Mouse (Mus musculus) ovary, postnatal 14 days (tissue): ENCODE results near the gene Limch1.

ENCODE experiments used
- DNase-seq: peaks from one replicate; pipeline ENCODE4 v3.0.0; 2022; ENCODE audit warnings: low spot score

Gene Limch1

GRCm38 (mm10) chr5:66785995-66786620 lies 40.5 kb downstream of the Limch1 start:
- no peak for DNase-seq

- DNase-seq, result no peak
Measured at GRCm38 (mm10) chr5:66786621-66787061, 41.0 kb downstream of the Limch1 start.

- DNase-seq, result no peak
Measured at GRCm38 (mm10) chr5:66789041-66789440, 43.4 kb downstream of the Limch1 start.

GRCm38 (mm10) chr5:66791161-66791560 lies 45.5 kb downstream of the Limch1 start:
- DNase-seq, result no peak

- no peak for DNase-seq
Measured at GRCm38 (mm10) chr5:66793251-66793650, 47.6 kb downstream of the Limch1 start.

- DNase-seq, result no peak
Measured at GRCm38 (mm10) chr5:66797326-66797725, 51.7 kb downstream of the Limch1 start.

- no peak for DNase-seq
Measured at GRCm38 (mm10) chr5:66798135-66798534, 52.5 kb downstream of the Limch1 start.

GRCm38 (mm10) chr5:66798591-66799003 lies 53.0 kb downstream of the Limch1 start:
- no peak for DNase-seq

GRCm38 (mm10) chr5:66800243-66800642 lies 54.6 kb downstream of the Limch1 start:
- DNase-seq, result no peak

GRCm38 (mm10) chr5:66800977-66801376 lies 55.4 kb downstream of the Limch1 start:
- no peak for DNase-seq

GRCm38 (mm10) chr5:66802196-66802595 lies 56.6 kb downstream of the Limch1 start:
- no peak for DNase-seq

GRCm38 (mm10) chr5:66806335-66806734 lies 60.7 kb downstream of the Limch1 start:
- no peak for DNase-seq

GRCm38 (mm10) chr5:66807737-66808136 lies 62.1 kb downstream of the Limch1 start:
- DNase-seq, result no peak

GRCm38 (mm10) chr5:66809016-66809570 lies 63.5 kb downstream of the Limch1 start:
- no peak for DNase-seq

GRCm38 (mm10) chr5:66810396-66810795 lies 64.8 kb downstream of the Limch1 start:
- no peak for DNase-seq

GRCm38 (mm10) chr5:66814674-66815073 lies 69.0 kb downstream of the Limch1 start:
- DNase-seq, result no peak

GRCm38 (mm10) chr5:66815877-66816276 lies 70.2 kb downstream of the Limch1 start:
- no peak for DNase-seq

- no peak for DNase-seq
Measured at GRCm38 (mm10) chr5:66816751-66817150, 71.1 kb downstream of the Limch1 start.

GRCm38 (mm10) chr5:66817184-66817956 lies 71.7 kb downstream of the Limch1 start:
- DNase-seq, result no peak

- no peak for DNase-seq
Measured at GRCm38 (mm10) chr5:66822500-66823205, 77.0 kb downstream of the Limch1 start.

GRCm38 (mm10) chr5:66825586-66825985 lies 80.0 kb downstream of the Limch1 start:
- DNase-seq, result no peak

GRCm38 (mm10) chr5:66826844-66827243 lies 81.2 kb downstream of the Limch1 start:
- DNase-seq, result no peak

GRCm38 (mm10) chr5:66829505-66829904 lies 83.9 kb downstream of the Limch1 start:
- no peak for DNase-seq
